Mouse (Mus musculus): ENCODE data around the gene Lrrc23. TPM values are rescaled to one million over a fixed set of nuclear protein-coding genes. Genes with fewer than 3 reads are reported as not detected.

The Lrrc23 gene
- polyA plus RNA-seq, 1 experiment from 2014 or later = 0.32 TPM

DNA sequence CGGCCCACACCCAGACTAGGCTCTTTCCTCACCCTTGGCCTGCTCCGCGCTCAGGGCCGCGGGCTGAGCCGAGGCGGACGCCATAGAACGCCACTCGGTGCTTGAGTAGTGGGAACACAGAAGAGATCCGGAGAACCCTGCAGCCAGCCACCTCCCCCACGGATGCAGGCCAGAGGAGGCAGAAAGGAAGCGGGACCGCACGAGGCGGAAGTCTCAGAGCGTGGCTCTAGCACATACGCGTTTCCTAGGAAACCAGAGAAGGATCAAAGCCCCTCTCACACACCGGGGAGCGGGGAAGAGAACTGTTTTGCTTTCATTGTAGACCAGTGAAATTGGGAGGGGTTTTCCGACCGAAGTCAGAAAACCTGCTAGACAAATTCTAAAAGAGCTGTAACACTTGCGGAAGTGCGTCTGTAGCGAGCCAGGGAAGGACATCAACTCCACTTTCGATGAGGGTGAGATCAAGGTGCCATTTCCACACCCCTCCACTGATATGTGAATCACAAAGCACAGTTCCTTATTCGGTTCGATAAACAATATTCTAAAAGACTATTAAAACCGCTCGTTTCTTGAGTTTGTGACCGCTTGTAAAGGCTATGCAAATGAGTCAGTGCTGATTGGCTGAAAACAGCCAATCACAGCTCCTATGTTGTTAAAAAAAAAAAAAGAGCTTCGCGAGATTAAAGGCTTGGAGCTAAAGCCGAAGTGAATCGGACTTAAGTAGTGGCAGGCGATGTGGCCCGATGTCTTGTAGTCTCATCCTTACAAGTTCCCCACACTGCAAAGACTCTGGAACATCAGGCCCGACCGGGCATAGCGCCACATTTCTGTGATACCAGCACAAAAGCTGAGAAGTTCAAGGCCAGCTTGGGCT lies 38.4 kb downstream of the Lrrc23 start, which contains the start of gene Grcc10:
Grcc10 (minus strand) TSS at position 487 of the 874 bp plus-strand sequence.
- under 1% methylated on average over 41 of the region's 41 CpGs for WGBS
- peak within 1 kb of the TSS; percentile 54 for H3K4me2 ChIP-seq (replicated peaks; ENCODE audit: low read depth, low read length)
- H3K27ac ChIP-seq (ENCODE audit: low read length) = peak within 1 kb of the TSS; percentile 96
- H3K27me3 ChIP-seq (ENCODE audit: control insufficient read depth, insufficient read depth, low read length) = no peaks in the 10 kb centered on the region
- peak within 1 kb of the TSS; percentile 53 for H3K9ac ChIP-seq (replicated peaks; ENCODE audit: low read depth, low read length)
- peak; percentile 77 for ATAC-seq (ENCODE audit: insufficient number of reproducible peaks, insufficient read depth, low FRiP score, low read depth)
- peak within 1 kb of the TSS; percentile 41 for H3K4me3 ChIP-seq (ENCODE audit: low read depth, low read length)
- no peaks in the 10 kb centered on the region for H3K9me3 ChIP-seq (ENCODE audit: control insufficient read depth, low read depth, low read length)
- peaks cover 28% of the 10 kb centered on the region for H3K36me3 ChIP-seq (ENCODE audit: control insufficient read depth, insufficient read depth, low read length)
- peaks cover 16% of the 10 kb centered on the region for H3K4me1 ChIP-seq (ENCODE audit: control insufficient read depth, insufficient read depth, low read length)

DNA sequence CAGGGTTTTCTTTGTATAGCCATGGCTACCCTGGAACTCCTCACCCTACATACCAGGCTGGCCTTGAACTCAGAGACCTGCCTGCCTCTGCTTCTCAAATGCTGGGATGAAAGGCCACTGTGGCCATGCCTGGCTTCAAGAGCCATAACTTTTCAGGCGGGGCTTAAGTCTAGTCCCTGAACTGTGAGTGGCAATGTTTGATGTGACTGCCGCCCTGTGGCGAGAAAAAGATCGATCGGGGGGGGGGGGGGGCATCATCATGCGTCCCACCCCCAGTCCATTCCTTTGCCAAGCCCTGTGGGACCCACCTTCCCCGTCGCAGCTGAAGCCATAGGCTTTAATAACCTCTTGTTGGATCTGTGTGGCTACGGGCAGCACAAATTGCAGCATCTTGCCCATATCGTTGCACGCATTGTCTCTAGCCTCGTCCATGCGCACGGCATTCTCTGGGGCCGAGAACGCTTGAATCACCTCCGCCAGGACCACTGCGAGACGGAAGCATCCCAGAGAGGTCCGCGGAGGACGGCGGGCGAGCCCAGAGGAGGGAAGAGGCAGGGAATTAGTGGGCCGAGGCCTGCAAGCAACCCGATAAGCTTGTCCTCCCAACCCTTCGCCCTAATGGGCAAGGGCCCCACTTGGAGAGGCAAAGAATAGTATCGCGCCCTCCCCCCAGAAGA lies 39.2 kb downstream of the Lrrc23 start:
- H3K4me3 ChIP-seq (ENCODE audit: low read depth, low read length) = peak overlapping the region; percentile 41
- peak overlapping the region; percentile 53 for H3K9ac ChIP-seq (replicated peaks; ENCODE audit: low read depth, low read length)
- peak overlapping the region; percentile 54 for H3K4me2 ChIP-seq (replicated peaks; ENCODE audit: low read depth, low read length)
- H3K27ac ChIP-seq (ENCODE audit: low read length) = peak overlapping the region; percentile 96
- no peaks in the 10 kb centered on the region for H3K27me3 ChIP-seq (ENCODE audit: control insufficient read depth, insufficient read depth, low read length)
- H3K4me1 ChIP-seq (ENCODE audit: control insufficient read depth, insufficient read depth, low read length) = peaks cover 14% of the 10 kb centered on the region; the same call in 1 of the 2 replicates
- peak; percentile 3; the same call in 1 of the 2 replicates for ATAC-seq (ENCODE audit: insufficient number of reproducible peaks, insufficient read depth, low FRiP score, low read depth)
- peaks cover 28% of the 10 kb centered on the region for H3K36me3 ChIP-seq (ENCODE audit: control insufficient read depth, insufficient read depth, low read length)
- H3K9me3 ChIP-seq (ENCODE audit: control insufficient read depth, low read depth, low read length) = no peaks in the 10 kb centered on the region
- WGBS = 1% methylated on average over 27 of the region's 29 CpGs

DNA sequence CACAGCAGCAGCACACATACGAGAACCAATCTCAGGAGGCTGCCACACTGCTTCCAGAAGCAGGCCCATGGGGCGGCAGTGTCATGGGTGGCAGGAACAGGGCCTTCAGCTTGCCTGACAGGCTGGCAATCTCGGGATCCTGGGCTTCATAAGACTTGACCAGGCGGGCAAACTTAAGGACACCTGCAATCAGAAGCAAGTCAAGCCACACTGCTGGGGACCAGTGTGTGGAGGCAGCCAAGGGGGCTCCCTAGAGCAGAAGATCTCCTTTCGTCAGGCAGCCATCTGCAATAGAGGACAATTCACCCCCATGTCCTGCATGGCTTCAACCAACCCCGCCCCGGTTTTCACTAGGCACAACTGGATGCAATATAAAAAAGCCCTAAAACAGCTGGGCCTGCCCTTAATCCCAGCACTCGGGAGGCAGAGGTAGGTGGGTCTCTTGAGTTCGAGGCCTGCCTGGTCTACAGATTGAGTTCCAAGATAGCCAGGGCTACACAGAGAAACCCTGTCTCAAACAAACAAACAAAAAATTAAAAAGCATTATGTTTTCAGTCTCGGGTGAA lies 40.2 kb downstream of the Lrrc23 start:
- H3K4me2 ChIP-seq (replicated peaks; ENCODE audit: low read depth, low read length) = peak overlapping the region; percentile 54; the same call in 1 of the 2 replicates
- WGBS = 80% methylated on average over 10 of the region's 10 CpGs

DNA sequence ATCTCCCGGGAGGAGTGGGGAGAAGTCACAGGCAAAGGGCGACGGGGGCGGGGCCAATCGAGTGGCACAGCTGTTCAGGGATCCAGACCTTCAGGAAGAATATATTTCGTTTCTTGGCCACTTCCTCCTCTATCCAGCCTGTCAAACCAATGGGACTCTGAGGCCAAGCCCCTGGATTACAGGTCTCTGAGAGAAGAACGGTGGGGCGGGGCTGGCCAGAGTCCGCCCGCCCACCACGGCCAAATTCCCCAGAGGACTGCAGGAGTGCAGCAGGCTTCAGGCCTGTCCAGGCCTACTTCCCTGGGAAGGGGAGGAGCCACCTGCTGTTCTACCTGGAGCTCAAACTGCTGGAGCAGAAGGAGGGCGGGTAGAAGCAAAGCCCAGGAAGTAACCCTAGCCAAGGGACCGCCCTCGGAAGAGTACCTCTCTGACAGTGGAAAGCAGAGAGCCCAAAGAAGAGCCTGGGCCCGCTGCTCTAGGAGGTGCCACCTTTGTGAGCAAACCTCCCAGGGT lies 41.0 kb downstream of the Lrrc23 start, which contains the start of gene Ptpn6:
Ptpn6 (minus strand) TSS at position 204 of the 513 bp plus-strand sequence.
- peak; percentile 78 for ATAC-seq (ENCODE audit: insufficient number of reproducible peaks, insufficient read depth, low FRiP score, low read depth)
- Histone ChIP-seq H3K27ac (ENCODE audit: low read length) (peak within 1 kb of the TSS; percentile 96; the same call in 1 of the 2 replicates), H3K36me3 (ENCODE audit: control insufficient read depth, insufficient read depth, low read length) (peaks cover 12% of the 10 kb centered on the region), H3K4me1 (ENCODE audit: control insufficient read depth, insufficient read depth, low read length) (peaks cover 14% of the 10 kb centered on the region; the same call in 1 of the 2 replicates), H3K9ac (replicated peaks; ENCODE audit: low read depth, low read length) (no peak within 1 kb of the TSS; the same call in 1 of the 2 replicates), H3K9me3 (ENCODE audit: control insufficient read depth, low read depth, low read length) (no peaks in the 10 kb centered on the region), H3K27me3 (ENCODE audit: control insufficient read depth, insufficient read depth, low read length) (no peaks in the 10 kb centered on the region), H3K4me3 (ENCODE audit: low read depth, low read length) (no peak within 1 kb of the TSS), H3K4me2 (replicated peaks; ENCODE audit: low read depth, low read length) (peak within 1 kb of the TSS; percentile 54; the same call in 1 of the 2 replicates)
- 19% methylated on average over 15 of the region's 15 CpGs for WGBS

More for the DNA sequence above, 40.2 kb downstream of the Lrrc23 start:
- Histone ChIP-seq H3K36me3 (ENCODE audit: control insufficient read depth, insufficient read depth, low read length) (peaks cover 19% of the 10 kb centered on the region), H3K27me3 (ENCODE audit: control insufficient read depth, insufficient read depth, low read length) (no peaks in the 10 kb centered on the region), H3K9me3 (ENCODE audit: control insufficient read depth, low read depth, low read length) (no peaks in the 10 kb centered on the region), H3K27ac (ENCODE audit: low read length) (peak overlapping the region; percentile 96; the same call in 1 of the 2 replicates), H3K4me3 (ENCODE audit: low read depth, low read length) (no peak overlapping the region), H3K9ac (replicated peaks; ENCODE audit: low read depth, low read length) (no peak overlapping the region; the same call in 1 of the 2 replicates), H3K4me1 (ENCODE audit: control insufficient read depth, insufficient read depth, low read length) (peaks cover 14% of the 10 kb centered on the region; the same call in 1 of the 2 replicates)
- ATAC-seq (ENCODE audit: insufficient number of reproducible peaks, insufficient read depth, low FRiP score, low read depth) = no peak

DNA sequence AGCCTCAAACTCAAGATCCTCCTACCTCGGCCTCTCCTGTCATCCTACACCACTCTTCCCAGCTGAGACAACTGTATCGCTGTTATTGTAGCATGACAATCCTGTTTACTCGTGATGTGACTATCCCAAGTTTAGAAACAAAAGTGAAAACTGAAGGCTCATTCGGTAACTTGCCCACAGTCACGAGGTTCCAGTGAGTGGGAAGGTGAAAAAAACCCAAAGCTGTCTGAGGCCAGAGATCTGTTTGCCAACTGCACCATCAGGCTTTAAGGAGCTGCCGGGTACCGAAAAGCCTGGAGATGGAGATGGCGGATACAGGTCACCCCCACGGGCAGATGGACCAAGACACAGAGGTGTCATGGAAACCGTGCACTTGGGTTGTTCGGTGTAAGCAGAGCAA lies 42.5 kb downstream of the Lrrc23 start:
- Histone ChIP-seq H3K4me2 (replicated peaks; ENCODE audit: low read depth, low read length) (no peak overlapping the region), H3K27ac (ENCODE audit: low read length) (no peak overlapping the region), H3K36me3 (ENCODE audit: control insufficient read depth, insufficient read depth, low read length) (no peaks in the 10 kb centered on the region), H3K27me3 (ENCODE audit: control insufficient read depth, insufficient read depth, low read length) (no peaks in the 10 kb centered on the region), H3K9me3 (ENCODE audit: control insufficient read depth, low read depth, low read length) (no peaks in the 10 kb centered on the region), H3K9ac (replicated peaks; ENCODE audit: low read depth, low read length) (no peak overlapping the region), H3K4me1 (ENCODE audit: control insufficient read depth, insufficient read depth, low read length) (peaks cover 14% of the 10 kb centered on the region; the same call in 1 of the 2 replicates), H3K4me3 (ENCODE audit: low read depth, low read length) (no peak overlapping the region)
- 88% methylated on average over 11 of the region's 11 CpGs for WGBS
- ATAC-seq (ENCODE audit: insufficient number of reproducible peaks, insufficient read depth, low FRiP score, low read depth) = no peak

DNA sequence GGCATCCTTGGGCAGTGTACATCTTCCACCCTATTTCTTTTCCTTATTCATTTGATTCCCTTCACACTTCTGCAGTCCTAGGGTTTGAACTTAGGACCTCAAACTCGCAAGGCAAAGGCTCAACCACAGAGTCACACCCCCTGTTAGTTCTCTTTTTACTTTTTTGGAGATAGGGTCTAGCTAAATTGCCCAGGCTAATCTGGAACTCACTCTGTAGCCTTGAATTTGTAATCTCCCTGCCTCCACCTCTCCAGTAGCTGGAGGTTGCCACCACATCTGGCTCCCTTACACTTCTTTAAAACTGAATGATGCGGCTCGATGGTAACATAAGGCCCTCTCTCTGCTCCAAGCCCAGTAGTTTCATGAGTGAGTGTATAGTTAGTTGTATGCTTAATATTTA lies 45.1 kb downstream of the Lrrc23 start:
- Histone ChIP-seq H3K27ac (ENCODE audit: low read length) (no peak overlapping the region), H3K27me3 (ENCODE audit: control insufficient read depth, insufficient read depth, low read length) (no peaks in the 10 kb centered on the region), H3K9me3 (ENCODE audit: control insufficient read depth, low read depth, low read length) (no peaks in the 10 kb centered on the region), H3K36me3 (ENCODE audit: control insufficient read depth, insufficient read depth, low read length) (no peaks in the 10 kb centered on the region), H3K4me3 (ENCODE audit: low read depth, low read length) (no peak overlapping the region), H3K4me1 (ENCODE audit: control insufficient read depth, insufficient read depth, low read length) (peaks cover 9% of the 10 kb centered on the region; the same call in 1 of the 2 replicates), H3K4me2 (replicated peaks; ENCODE audit: low read depth, low read length) (no peak overlapping the region), H3K9ac (replicated peaks; ENCODE audit: low read depth, low read length) (no peak overlapping the region)
- ATAC-seq (ENCODE audit: insufficient number of reproducible peaks, insufficient read depth, low FRiP score, low read depth) = no peak
- WGBS = 96% methylated on average over 3 of the region's 3 CpGs

DNA sequence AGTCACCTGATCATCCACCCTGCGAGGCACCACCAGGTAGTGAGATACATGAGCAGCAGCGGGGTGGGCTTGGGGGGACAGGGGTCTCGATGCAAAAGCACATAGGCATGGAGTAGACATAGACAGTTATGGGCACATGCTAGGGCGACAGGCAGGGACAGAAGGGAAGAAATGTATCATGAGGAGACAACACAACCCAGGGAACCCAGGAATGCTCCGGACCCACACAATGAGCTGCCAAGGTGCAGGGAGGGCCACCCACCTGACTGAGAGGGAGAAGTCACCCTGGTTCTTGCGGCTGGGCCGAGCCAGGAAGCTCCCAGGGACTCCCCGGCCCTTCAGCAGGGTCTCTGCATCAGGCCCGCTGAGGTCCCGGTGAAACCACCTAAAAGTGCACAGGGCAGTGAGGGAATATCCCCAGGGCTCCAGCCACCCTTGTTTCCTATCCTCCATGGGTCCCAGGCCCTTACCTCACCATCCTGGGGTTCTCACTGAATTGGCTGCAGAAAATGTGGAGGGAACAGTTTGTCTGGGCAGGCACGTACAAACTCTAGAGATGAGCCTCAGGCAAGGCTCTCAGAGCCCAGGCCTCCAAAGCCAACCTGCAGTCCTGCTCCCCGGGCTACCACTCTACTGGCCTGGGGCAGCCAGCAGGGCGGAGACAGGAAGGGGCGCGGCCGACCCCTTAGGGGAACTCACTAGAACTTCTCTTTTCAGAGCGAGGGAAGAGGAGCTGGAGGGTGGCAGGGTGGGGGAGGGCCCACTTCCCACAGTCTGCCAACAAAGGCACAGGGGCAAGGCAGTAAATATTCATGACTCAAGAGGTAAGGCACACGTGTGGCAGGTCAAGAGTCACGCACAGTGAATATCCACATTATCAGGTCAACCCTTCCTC lies 46.8 kb downstream of the Lrrc23 start:
- Histone ChIP-seq H3K4me1 (ENCODE audit: control insufficient read depth, insufficient read depth, low read length) (no peaks in the 10 kb centered on the region; the same call in 1 of the 2 replicates), H3K36me3 (ENCODE audit: control insufficient read depth, insufficient read depth, low read length) (no peaks in the 10 kb centered on the region), H3K4me3 (ENCODE audit: low read depth, low read length) (no peak overlapping the region), H3K27ac (ENCODE audit: low read length) (no peak overlapping the region), H3K27me3 (ENCODE audit: control insufficient read depth, insufficient read depth, low read length) (no peaks in the 10 kb centered on the region), H3K9ac (replicated peaks; ENCODE audit: low read depth, low read length) (no peak overlapping the region), H3K9me3 (ENCODE audit: control insufficient read depth, low read depth, low read length) (no peaks in the 10 kb centered on the region), H3K4me2 (replicated peaks; ENCODE audit: low read depth, low read length) (no peak overlapping the region)
- 0 out of 2 replicates have a peak, but pooled peaks have one; percentile 34 for ATAC-seq (ENCODE audit: insufficient number of reproducible peaks, insufficient read depth, low FRiP score, low read depth)
- WGBS = 49% methylated on average over 19 of the region's 19 CpGs
